Mouse (Mus musculus): ENCODE measurements around the gene Dnmt1. TPM values are rescaled to one million over a fixed set of nuclear protein-coding genes. Genes with fewer than 3 reads are reported as not detected.
A peak's percentile ranks its signal among the peaks of the same experiment; 100 is the strongest.

The Dnmt1 gene
- polyA plus RNA-seq, 1 experiment from 2014 or later = 75.2 TPM

DNA sequence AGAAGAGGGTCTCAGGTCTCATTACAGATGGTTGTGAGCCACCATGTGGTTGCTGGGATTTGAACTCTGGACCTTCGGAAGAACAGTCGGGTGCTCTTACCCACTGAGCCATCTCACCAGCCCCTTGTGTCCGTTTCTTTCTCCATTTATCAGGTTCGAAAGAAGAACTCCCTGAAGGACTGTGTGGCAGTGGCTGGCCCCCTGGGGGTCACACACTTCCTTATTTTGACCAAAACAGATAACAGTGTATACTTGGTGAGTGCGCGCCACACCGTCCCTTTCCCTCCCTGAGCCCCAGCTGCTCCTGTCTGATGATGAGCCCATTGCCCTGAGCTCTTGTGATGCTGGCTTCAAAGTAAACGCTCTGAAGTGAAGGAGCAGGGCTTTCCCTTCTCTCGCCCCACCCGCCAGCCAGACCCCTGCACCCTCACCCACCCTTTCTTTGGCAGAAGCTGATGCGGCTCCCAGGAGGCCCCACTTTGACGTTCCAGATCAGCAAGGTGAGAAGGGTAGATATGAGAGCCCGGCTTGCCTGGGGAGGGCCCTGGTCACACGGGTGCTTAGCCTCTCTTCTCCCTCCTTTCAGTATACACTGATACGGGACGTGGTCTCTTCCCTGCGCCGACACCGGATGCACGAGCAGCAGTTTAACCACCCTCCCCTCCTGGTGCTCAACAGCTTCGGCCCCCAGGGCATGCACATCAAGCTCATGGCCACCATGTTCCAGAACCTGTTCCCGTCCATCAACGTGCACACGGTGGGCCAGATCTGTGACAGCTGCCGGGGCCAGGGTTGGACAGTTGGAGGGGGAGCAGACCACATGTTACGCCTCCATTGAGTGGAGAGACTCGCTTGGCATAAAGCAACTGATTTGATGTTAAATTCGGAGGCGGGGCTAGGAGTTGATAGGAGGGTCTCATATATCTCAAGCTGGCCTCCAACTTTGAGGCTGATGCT lies 70.2 kb downstream of the Dnmt1 start:
- Histone ChIP-seq H3K36me3 (peaks cover 53% of the 10 kb centered on the region), H3K4me2 (replicated peaks) (peak overlapping the region; percentile 96)

DNA sequence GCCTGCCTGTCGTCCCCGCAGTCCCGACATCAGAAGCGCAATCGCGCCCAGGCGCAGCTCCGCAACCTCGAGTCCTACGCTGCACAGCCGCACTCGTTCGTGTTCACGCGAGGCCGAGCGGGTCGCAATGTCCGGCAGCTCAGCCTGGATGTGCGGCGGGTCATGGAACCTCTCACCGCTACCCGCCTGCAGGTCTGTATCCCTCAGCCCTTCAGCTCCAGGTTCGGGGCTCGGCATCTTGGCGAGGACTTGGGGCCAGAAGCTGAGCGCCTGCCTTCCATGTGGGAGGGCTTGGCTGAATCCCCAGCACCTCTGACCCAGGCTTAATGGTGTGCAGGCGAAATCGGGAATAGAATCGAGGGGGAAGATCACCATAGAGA lies 71.3 kb downstream of the Dnmt1 start:
- no peak; the same call in 1 of the 2 replicates for ATAC-seq
- Histone ChIP-seq H3K27me3 (no peaks in the 10 kb centered on the region), H3K36me3 (peaks cover 42% of the 10 kb centered on the region), H3K4me1 (replicated peaks) (peaks cover 13% of the 10 kb centered on the region), H3K9me3 (no peaks in the 10 kb centered on the region), H3K9ac (replicated peaks) (peak overlapping the region; percentile 77), H3K4me3 (replicated peaks) (peak overlapping the region; percentile 80), H3K27ac (peak overlapping the region; percentile 95), H3K4me2 (replicated peaks) (peak overlapping the region; percentile 96)
- WGBS = under 1% methylated on average over 30 of the region's 30 CpGs

More for the DNA sequence above, 70.2 kb downstream of the Dnmt1 start:
- H3K27ac ChIP-seq = no peak overlapping the region
- no peak for ATAC-seq
- H3K9me3 ChIP-seq = no peaks in the 10 kb centered on the region
- H3K4me1 ChIP-seq (replicated peaks) = peaks cover 13% of the 10 kb centered on the region
- H3K4me3 ChIP-seq (replicated peaks) = peak overlapping the region; percentile 8; the same call in 1 of the 2 replicates
- WGBS = 89% methylated on average over 29 of the region's 29 CpGs
- H3K27me3 ChIP-seq = no peaks in the 10 kb centered on the region
- no peak overlapping the region for H3K9ac ChIP-seq (replicated peaks)

DNA sequence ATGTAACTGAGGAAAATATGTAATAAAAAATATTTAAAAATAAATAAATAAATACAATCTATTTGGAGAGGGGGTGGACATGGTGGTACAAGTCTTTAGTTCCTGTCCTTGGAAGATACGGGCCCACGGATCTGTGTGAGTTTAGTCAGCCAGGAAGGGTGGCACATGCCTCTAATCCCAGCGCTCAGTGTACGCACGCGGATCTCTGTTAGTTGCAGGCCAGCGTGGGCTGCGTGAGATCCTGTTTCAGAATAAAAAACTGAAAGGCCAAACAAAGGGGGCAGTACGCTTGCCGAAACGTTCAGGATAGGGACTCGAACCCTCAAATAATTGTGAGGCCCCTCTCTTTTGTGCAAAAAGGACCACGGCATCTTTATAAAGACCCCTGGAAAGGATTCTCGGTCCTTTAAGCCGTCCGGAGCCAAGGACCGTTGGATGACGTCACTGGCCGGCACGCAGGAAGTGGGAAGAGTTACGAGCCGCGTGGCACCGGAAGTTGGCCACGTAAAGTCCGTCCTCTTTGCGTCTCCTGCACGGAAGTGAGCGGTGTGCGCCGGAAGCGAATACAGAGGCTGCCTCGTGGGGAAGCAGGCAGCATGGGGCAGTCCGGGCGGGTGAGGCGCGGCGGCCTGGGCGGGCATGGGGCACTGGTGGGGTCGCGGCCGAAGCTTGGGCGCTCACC lies 71.8 kb downstream of the Dnmt1 start, which contains the start of gene Ppan:
Gene Ppan (plus strand): TSS at position 472 of the 682 bp plus-strand sequence.
- peak within 1 kb of the TSS; percentile 77 for H3K9ac ChIP-seq (replicated peaks)
- H3K4me1 ChIP-seq (replicated peaks) = peaks cover 13% of the 10 kb centered on the region
- ATAC-seq = peak; percentile 98
- H3K27me3 ChIP-seq = no peaks in the 10 kb centered on the region
- WGBS = under 1% methylated on average over 43 of the region's 43 CpGs
- peak within 1 kb of the TSS; percentile 80 for H3K4me3 ChIP-seq (replicated peaks)
- peaks cover 37% of the 10 kb centered on the region for H3K36me3 ChIP-seq
- peak within 1 kb of the TSS; percentile 96 for H3K4me2 ChIP-seq (replicated peaks)
- no peaks in the 10 kb centered on the region for H3K9me3 ChIP-seq
- H3K27ac ChIP-seq = peak within 1 kb of the TSS; percentile 95

DNA sequence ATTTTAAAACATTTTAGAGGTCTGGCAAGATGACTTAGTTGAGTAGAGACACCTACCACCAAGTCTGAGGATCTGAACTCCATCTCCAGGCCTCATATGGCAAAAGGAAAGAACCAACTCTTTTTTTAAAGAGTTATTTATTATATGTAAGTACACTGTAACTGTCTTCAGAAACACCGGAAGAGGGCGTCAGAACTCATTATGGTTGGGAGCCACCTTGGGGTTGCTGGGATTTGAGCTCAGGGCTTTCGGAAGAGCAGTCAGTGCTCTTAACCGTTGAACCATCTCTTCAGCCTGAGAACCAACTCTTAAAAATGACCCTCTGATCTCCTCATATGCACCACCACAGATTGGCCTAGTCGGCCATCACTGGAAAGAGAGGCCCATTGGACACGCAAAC lies 72.5 kb downstream of the Dnmt1 start:
- WGBS = 88% methylated on average over 6 of the region's 6 CpGs
- no peaks in the 10 kb centered on the region for H3K9me3 ChIP-seq
- H3K36me3 ChIP-seq = peaks cover 30% of the 10 kb centered on the region
- peak overlapping the region; percentile 96 for H3K4me2 ChIP-seq (replicated peaks)
- H3K4me1 ChIP-seq (replicated peaks) = peaks cover 13% of the 10 kb centered on the region
- peak overlapping the region; percentile 51 for H3K27ac ChIP-seq
- H3K4me3 ChIP-seq (replicated peaks) = no peak overlapping the region
- ATAC-seq = no peak
- peak overlapping the region; percentile 23; the same call in 1 of the 2 replicates for H3K9ac ChIP-seq (replicated peaks)
- H3K27me3 ChIP-seq = no peaks in the 10 kb centered on the region

DNA sequence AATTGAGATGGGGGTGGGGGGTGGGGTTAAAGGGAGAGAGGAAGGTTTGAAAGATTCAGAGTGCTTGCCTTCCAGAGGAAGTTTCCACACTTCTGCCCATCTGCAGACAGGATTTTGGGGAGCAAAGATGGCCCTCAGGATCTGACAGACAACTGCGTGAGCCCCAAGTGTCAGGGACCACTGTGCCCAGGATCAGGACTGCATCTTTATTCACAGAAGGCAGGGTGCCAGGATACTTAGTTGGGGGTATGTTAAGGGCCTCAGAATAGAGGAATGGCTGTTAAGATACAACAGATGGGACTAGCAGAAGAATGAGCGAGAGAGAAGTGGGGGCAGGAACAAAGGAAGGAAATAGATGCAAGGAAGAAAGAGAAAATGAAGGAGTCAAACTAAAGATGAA lies 73.1 kb downstream of the Dnmt1 start:
- no peak for ATAC-seq
- no peaks in the 10 kb centered on the region for H3K9me3 ChIP-seq
- H3K4me2 ChIP-seq (replicated peaks) = no peak overlapping the region
- peaks cover 24% of the 10 kb centered on the region for H3K36me3 ChIP-seq
- no peak overlapping the region for H3K4me3 ChIP-seq (replicated peaks)
- no peak overlapping the region for H3K27ac ChIP-seq
- no peak overlapping the region for H3K9ac ChIP-seq (replicated peaks)
- 96% methylated on average over 2 of the region's 2 CpGs for WGBS
- no peaks in the 10 kb centered on the region for H3K27me3 ChIP-seq
- peaks cover 13% of the 10 kb centered on the region for H3K4me1 ChIP-seq (replicated peaks)

DNA sequence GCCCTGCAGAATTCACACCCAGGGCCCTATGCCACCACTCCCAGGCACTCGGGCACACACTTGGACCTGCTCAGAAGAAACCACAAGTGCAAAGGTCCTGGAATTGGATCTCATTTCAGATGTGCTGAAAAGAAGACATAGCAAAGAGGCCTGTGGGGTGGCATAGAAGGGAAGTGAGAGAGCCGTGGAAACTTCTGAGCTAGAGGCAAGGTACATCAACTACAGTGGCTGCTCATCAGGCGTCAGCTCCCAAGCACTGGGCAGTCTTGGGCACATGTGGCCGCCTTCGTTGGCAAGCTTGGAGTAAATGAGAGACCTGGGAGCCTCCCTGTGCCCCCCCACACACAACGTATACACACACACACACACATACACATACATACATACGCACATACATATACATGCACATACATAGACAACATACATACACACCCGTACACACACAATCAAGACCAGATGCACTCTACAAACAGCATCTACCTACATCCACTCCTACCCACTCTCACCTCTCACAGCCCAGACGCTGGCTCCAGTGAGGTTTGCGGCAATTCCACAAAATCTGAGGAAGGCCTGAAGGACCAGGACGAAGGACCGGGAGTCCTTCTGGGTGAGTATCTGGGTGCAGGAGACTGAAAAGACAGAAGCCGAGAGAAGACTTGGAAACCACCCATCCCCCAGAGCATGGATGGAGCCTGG lies 80.4 kb downstream of the Dnmt1 start, which contains the start of gene Angptl6:
Gene Angptl6 (minus strand): TSS at position 631 of the 696 bp plus-strand sequence.
- ATAC-seq = no peak
- peak within 1 kb of the TSS; percentile 64 for H3K4me2 ChIP-seq (replicated peaks)
- H3K36me3 ChIP-seq = no peaks in the 10 kb centered on the region
- H3K27me3 ChIP-seq = no peaks in the 10 kb centered on the region
- peak within 1 kb of the TSS; percentile 75 for H3K9ac ChIP-seq (replicated peaks)
- no peaks in the 10 kb centered on the region for H3K9me3 ChIP-seq
- H3K27ac ChIP-seq = peak within 1 kb of the TSS; percentile 93
- peaks cover 8% of the 10 kb centered on the region for H3K4me1 ChIP-seq (replicated peaks)
- 94% methylated on average over 13 of the region's 13 CpGs for WGBS
- peak within 1 kb of the TSS; percentile 43 for H3K4me3 ChIP-seq (replicated peaks)

DNA sequence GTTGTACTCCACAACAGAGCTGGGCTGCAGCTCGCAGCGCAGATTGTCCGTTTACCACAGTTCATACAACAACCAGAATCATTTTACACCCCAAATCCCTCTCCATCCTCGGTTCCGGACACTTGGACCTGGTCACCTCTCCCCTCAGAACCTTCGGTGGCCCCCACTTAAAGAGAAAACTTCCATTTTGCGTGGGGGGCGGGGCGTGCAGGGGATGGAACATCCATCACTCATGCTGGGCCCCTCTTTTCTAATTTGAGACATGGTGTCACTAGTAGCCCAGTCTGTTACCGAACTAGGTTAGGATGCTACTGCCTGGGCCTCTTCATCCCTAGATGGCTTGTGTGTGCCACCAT lies 81.0 kb downstream of the Dnmt1 start:
- no peaks in the 10 kb centered on the region for H3K9me3 ChIP-seq
- H3K9ac ChIP-seq (replicated peaks) = peak overlapping the region; percentile 75
- no peaks in the 10 kb centered on the region for H3K27me3 ChIP-seq
- H3K27ac ChIP-seq = peak overlapping the region; percentile 93
- peaks cover 8% of the 10 kb centered on the region for H3K4me1 ChIP-seq (replicated peaks)
- H3K4me3 ChIP-seq (replicated peaks) = peak overlapping the region; percentile 43
- peak overlapping the region; percentile 64 for H3K4me2 ChIP-seq (replicated peaks)
- 26% methylated on average over 10 of the region's 10 CpGs for WGBS
- H3K36me3 ChIP-seq = no peaks in the 10 kb centered on the region
- peak; percentile 12 for ATAC-seq

DNA sequence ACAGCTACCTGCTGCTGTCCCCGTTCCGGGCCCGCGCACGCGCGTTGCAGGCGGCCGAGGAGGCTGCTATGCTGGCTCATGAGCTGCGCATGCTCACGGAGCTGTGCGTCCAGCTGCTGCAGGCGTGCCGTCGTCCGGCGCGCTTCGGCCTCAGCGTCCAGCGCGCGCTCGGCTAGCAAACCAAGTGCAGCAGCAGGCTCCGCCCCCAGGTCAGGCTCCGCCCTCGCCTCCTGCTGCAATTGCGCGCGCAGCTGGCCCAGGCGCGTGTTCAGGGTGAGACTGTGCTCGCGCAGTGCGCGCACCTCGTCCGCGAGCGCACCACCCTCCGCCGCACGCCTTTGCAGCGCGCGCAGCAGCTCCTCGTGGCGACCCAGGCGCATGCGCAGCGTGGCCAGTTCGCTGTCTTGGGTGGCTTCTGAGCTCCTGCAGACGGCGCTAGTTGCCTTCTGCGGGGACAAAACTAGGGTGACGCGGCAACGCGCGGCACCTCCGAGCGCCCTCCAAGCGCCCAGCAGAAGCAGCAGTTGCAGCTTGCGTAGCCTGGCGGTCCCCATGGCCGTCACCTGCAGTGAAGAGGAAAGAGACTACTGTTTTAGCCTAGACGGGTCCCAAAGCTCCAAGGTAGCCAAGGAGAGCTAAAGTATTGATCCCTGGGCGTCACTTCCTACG lies 81.5 kb downstream of the Dnmt1 start:
- H3K27ac ChIP-seq = peak overlapping the region; percentile 93
- no peaks in the 10 kb centered on the region for H3K36me3 ChIP-seq
- H3K4me2 ChIP-seq (replicated peaks) = peak overlapping the region; percentile 64
- under 1% methylated on average over 69 of the region's 69 CpGs for WGBS
- peak overlapping the region; percentile 43 for H3K4me3 ChIP-seq (replicated peaks)
- no peaks in the 10 kb centered on the region for H3K27me3 ChIP-seq
- H3K4me1 ChIP-seq (replicated peaks) = peaks cover 8% of the 10 kb centered on the region
- H3K9ac ChIP-seq (replicated peaks) = peak overlapping the region; percentile 75
- no peaks in the 10 kb centered on the region for H3K9me3 ChIP-seq
- ATAC-seq = peak; percentile 96

DNA sequence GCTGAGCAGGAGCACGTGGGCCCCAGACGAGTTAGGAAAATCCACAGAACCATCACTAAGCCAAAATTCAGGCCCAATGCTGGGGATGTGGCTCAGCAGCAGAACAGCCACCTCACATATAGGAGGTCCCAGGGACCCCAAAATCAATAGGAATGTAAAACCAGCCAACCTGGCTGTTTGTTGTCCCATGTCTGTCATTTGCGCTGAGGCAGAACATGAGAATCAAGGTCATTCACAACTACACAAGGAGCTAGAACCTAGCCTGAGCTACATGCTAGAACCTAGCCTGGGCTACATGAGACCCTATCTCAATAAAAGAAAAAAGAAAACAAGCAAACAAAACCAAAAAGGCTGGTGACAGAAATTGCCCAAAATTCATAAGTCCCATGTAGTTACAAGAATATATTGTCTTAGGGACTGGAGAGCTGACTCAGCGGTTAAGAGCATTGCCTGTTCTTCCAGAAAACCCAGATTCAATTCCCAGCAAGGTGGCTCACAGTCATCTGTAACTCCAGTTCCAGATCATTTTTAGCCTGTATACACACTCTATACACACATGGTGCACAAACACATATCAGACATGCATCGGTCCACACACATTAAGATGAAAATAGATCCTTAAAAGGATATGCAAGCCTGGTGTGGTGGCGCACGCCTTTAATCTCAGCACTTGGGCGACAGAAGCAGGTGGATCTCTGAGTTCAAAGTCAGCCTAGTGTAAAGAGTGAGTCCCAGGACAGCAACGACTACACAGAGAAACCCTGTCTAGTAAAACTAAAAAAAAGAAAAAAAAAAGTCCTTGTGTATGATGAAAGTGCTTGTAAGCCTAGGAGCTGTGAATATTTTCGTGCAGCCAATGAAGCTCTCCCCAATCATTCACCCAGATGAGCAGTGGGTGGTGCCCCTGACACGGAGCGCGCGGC lies 82.3 kb downstream of the Dnmt1 start:
- peak overlapping the region; percentile 43 for H3K4me3 ChIP-seq (replicated peaks)
- no peak; the same call in 1 of the 2 replicates for ATAC-seq
- H3K27me3 ChIP-seq = no peaks in the 10 kb centered on the region
- H3K27ac ChIP-seq = peak overlapping the region; percentile 93
- no peaks in the 10 kb centered on the region for H3K9me3 ChIP-seq
- H3K4me1 ChIP-seq (replicated peaks) = peaks cover 8% of the 10 kb centered on the region
- peak overlapping the region; percentile 43 for H3K9ac ChIP-seq (replicated peaks)
- H3K36me3 ChIP-seq = no peaks in the 10 kb centered on the region
- H3K4me2 ChIP-seq (replicated peaks) = peak overlapping the region; percentile 64
- 37% methylated on average over 14 of the region's 14 CpGs for WGBS

DNA sequence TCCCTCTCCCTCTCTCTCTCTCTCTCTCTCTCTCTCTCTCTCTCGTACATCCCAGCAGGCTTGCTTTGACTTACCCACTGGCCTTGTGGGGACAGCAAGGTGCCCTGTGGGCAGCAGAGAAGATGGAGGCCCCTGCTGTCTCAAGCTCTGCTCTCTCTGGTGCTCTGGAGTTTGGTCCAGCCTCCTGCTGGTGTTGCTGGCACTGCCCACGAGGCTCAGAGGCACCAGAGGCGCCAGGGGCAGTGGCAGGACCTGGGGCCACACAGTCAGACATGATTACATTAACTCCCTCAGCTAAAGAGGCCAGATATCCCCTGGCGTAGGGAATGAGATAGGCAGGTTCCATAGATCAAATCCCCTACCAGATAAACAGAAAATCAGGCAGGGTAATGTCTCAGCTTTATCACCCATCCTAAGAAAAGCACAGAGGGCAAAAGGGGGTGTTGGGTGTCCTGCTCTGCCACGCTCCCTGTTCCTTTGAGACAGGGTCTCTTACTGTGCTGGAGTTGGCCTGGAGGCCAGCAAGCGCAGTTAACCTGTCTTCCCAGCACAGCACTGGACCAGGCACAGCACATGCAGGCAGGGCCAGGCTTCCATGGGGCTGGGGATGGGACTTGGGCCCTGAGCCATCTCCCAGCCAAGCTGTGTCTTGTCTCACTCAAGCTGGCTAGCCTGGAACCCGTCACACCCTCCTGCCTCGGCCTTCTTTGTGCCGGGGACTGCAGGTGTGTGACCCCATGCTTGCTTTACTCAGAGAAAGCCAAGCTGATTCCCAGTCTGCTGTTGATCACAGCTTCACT lies 83.2 kb downstream of the Dnmt1 start:
- 69% methylated on average over 9 of the region's 9 CpGs for WGBS
- Histone ChIP-seq H3K36me3 (no peaks in the 10 kb centered on the region), H3K4me1 (replicated peaks) (peaks cover 8% of the 10 kb centered on the region), H3K9ac (replicated peaks) (peak overlapping the region; percentile 36; the same call in 1 of the 2 replicates), H3K9me3 (no peaks in the 10 kb centered on the region), H3K27ac (no peak overlapping the region), H3K27me3 (no peaks in the 10 kb centered on the region), H3K4me3 (replicated peaks) (no peak overlapping the region), H3K4me2 (replicated peaks) (no peak overlapping the region)
- ATAC-seq = no peak

All from midbrain, embryonic 13.5 days (tissue).